Mouse (Mus musculus): ENCODE data around the gene Prok2. TPM values are rescaled to one million over a fixed set of nuclear protein-coding genes. Genes with fewer than 3 reads are reported as not detected.

Prok2 gene
- not detected in 2 replicates for total RNA-seq (2021)
- long read RNA-seq = 0 reads

GRCm38 (mm10) chr6:99725971-99726561 is at the start of gene Prok2:
Prok2 (minus strand) TSS chr6:99726392.
- peak; percentile 8 for DNase-seq

- no peak for DNase-seq
These were observed 48.5 kb upstream of the Prok2 start for GRCm38 (mm10) chr6:99774680-99775079.

- DNase-seq = no peak
These were observed 42.3 kb upstream of the Prok2 start for GRCm38 (mm10) chr6:99768495-99768894.

GRCm38 (mm10) chr6:99764916-99765315 is 38.7 kb upstream of the Prok2 start:
- no peak for DNase-seq

GRCm38 (mm10) chr6:99762069-99762985 is 36.1 kb upstream of the Prok2 start:
- DNase-seq = peak; percentile 10

GRCm38 (mm10) chr6:99756105-99756504 is 29.9 kb upstream of the Prok2 start:
- DNase-seq = no peak

GRCm38 (mm10) chr6:99751308-99751707 is 25.1 kb upstream of the Prok2 start:
- DNase-seq = no peak

GRCm38 (mm10) chr6:99746275-99746674 is 20.1 kb upstream of the Prok2 start:
- no peak for DNase-seq

- no peak for DNase-seq
These were observed 16.7 kb upstream of the Prok2 start for GRCm38 (mm10) chr6:99742866-99743265.

GRCm38 (mm10) chr6:99734666-99735065 is 8.5 kb upstream of the Prok2 start:
- peak; percentile 76 for DNase-seq

GRCm38 (mm10) chr6:99732673-99733072 is 6.5 kb upstream of the Prok2 start:
- no peak for DNase-seq

GRCm38 (mm10) chr6:99731926-99732325 is 5.7 kb upstream of the Prok2 start:
- DNase-seq = no peak

GRCm38 (mm10) chr6:99729853-99730252 is 3.7 kb upstream of the Prok2 start:
- DNase-seq = no peak

- no peak for DNase-seq
These were observed 548 bp upstream of the Prok2 start for GRCm38 (mm10) chr6:99726576-99727303.

- DNase-seq = no peak
These were observed 3.8 kb downstream of the Prok2 start for GRCm38 (mm10) chr6:99722390-99722789.

GRCm38 (mm10) chr6:99721032-99721431 is 5.2 kb downstream of the Prok2 start:
- no peak for DNase-seq

- no peak for DNase-seq
These were observed 10.3 kb downstream of the Prok2 start for GRCm38 (mm10) chr6:99715913-99716312.

- DNase-seq = no peak
These were observed 11.0 kb downstream of the Prok2 start for GRCm38 (mm10) chr6:99715191-99715590.

- no peak for DNase-seq
These were observed 12.9 kb downstream of the Prok2 start for GRCm38 (mm10) chr6:99713256-99713655.

GRCm38 (mm10) chr6:99711576-99712101 is 14.6 kb downstream of the Prok2 start:
- no peak for DNase-seq

GRCm38 (mm10) chr6:99700484-99700883 is 25.7 kb downstream of the Prok2 start:
- no peak for DNase-seq
